Mouse (Mus musculus): ENCODE measurements at regions not wholly inside any gene's neighbourhood (a gene's known extent, or its start where the extent isn't known, plus 50 kb on each side); places are given as distances from the start of the nearest gene placed in this dataset.

DNA sequence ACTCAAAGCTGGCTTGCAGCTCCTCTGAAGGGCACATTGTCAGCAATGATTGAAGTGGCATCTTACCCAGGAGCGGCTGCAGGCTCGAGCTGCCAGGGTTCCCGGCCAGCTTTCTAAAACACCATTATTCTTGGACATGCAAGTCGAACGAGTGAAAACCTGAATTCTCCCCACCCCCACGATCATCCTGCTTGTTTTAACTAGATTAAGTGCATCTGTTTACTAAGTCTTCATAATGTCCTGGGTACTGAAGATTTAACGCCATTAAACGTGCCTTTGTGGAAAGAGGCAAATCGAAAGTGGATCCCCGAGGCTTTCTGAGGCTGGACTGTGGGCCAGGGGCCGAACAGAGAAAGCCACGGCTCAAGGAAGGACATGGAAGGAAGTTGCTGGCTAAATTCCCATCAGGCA, 67.4 kb upstream of the Ppara start:
- Histone ChIP-seq H3K36me3 (ENCODE audit: control insufficient read depth, insufficient read depth, low read length, poor library complexity, severe bottlenecking) (no peaks in the 10 kb centered on the region), H3K27me3 (ENCODE audit: control insufficient read depth, insufficient read depth, low read length, poor library complexity, severe bottlenecking) (peaks cover 2% of the 10 kb centered on the region)
- no peak for DNase-seq (ENCODE audit: low read depth, low spot score)

DNA sequence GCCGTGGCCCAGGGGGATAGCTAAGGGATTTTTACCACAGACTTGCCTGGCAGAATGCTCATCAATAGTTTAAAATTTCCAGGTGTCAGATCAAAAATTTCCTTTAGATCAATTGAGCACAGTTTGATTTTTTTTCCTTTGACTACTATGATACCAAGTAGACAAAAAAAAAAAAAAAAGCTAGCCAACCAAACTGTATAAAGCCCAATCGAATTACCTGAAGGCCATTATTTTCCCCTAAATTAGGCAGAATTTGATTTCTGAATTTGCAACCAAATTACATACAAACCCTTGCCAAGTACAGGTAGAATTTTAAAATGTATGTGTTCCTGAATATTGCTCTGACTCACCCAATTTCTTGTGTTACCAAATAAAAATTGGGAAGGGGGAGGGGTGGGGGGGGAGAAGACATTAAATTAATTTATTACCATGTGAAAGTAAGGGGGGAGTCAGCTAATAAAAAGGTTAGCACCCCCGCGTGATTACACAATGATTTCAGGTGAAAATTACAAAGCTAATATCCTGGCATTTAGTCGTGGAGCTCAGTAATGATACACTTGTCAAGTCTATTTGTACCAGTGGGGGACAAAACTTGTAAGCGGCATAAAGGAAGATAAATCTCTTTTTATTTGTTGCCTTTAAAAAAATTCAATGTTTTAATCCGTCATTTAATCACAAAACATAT, 66.7 kb upstream of the Ppara start:
- no peak for DNase-seq (ENCODE audit: low read depth, low spot score)
- H3K36me3 ChIP-seq (ENCODE audit: control insufficient read depth, insufficient read depth, low read length, poor library complexity, severe bottlenecking), result no peaks in the 10 kb centered on the region
- peaks cover 2% of the 10 kb centered on the region for H3K27me3 ChIP-seq (ENCODE audit: control insufficient read depth, insufficient read depth, low read length, poor library complexity, severe bottlenecking)

DNA sequence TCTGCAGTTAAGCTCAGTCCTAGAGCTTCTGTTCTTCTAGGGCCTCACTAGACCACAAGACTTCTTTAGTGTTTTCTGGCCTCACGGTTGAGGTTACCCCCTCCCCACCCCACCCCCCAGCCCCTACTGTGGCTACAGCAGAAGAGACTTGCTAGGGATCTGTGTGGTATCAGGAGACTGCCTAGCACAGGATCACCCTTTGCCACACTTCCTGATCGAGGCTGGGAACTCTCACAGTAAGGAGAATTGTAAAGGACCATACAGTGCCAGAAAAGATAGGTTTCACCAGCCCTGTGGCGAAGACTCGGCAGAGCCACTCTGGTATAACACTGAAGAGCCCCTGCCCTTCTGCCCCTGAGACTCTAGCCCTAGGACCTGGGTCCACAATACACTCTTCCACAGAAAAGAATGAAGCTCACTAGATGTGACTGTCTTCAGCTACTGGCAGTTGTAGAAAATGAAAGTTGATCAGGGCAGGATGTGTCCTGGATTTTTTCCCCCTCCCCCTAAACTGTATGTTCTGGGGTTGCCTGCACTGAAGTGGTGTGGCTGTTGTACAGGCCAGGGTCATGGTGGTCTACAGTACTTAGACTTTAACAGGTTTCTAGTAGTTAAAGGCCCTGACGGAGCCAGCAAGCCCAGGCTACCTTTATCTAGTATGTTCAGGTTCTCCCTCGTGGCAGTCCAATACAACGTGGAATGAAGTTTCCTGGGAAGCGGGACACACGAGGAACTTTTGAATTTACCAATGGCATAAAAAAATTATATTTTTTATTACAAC, 65.7 kb upstream of the Ppara start:
- no peak for DNase-seq (ENCODE audit: low read depth, low spot score)

DNA sequence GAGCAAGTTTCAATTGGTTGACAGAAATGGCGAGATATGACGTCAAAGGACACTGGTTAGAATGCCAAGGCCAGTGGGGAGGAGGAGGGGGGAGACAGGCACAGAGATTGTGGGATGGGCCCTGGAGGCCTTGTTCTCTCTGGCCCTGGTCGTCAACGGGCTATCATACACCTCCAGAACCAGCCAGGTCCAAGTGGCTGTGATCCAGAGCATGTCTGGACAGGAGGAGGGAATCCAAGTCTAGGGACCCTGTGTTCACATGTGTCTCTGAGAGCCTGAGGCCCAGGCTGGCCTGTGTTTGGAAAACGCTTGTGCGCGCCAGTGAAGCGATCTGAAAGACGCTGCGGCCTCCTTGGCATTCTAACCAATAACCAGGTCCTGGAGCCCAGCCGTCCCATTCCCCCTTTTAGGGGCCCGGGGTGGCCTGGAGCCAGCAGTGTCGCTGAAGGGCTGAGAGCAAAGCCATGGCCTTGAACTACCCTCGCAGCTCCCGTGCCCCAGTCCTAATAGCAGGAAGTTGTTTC, 65.1 kb upstream of the Ppara start:
- Histone ChIP-seq H3K36me3 (ENCODE audit: control insufficient read depth, insufficient read depth, low read length, poor library complexity, severe bottlenecking) (no peaks in the 10 kb centered on the region), H3K27me3 (ENCODE audit: control insufficient read depth, insufficient read depth, low read length, poor library complexity, severe bottlenecking) (peaks cover 2% of the 10 kb centered on the region)
- no peak for DNase-seq (ENCODE audit: low read depth, low spot score)

More for the DNA sequence above, 65.7 kb upstream of the Ppara start:
- Histone ChIP-seq H3K27me3 (ENCODE audit: control insufficient read depth, insufficient read depth, low read length, poor library complexity, severe bottlenecking) (peaks cover 2% of the 10 kb centered on the region), H3K36me3 (ENCODE audit: control insufficient read depth, insufficient read depth, low read length, poor library complexity, severe bottlenecking) (no peaks in the 10 kb centered on the region)

DNA sequence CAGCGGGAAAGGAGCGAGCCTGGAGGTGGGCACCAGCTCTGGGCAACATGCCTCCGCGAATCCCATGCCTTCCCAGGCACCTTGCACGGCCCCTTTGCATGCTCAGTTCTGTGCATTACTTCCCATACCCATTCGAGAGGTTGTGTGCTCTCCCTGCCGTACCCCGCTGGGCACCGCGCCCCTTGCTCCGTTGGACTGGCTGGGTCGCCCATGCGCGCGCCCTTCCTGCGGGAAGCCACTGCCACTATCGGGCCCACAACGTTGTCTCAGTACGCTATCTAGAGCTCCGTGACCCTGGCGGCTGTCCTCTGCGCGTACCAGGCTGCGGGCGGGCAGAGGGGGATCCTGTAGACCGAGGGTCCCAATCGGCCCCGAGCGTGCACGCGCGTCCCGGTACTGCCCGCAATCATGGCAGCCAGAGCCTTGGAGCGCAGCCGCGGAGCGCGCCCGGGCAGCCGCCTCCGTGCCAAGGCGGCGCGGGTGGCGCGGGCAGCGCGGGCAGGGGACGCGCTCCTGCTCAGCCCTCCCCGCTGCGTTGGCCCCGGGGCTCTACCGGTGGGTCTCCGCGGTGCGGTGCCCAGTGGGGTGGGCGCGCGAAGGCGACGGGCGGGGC, 64.5 kb upstream of the Ppara start:
- no peak for DNase-seq (ENCODE audit: low read depth, low spot score)
- Histone ChIP-seq H3K36me3 (ENCODE audit: control insufficient read depth, insufficient read depth, low read length, poor library complexity, severe bottlenecking) (no peaks in the 10 kb centered on the region), H3K27me3 (ENCODE audit: control insufficient read depth, insufficient read depth, low read length, poor library complexity, severe bottlenecking) (peaks cover 2% of the 10 kb centered on the region)

DNA sequence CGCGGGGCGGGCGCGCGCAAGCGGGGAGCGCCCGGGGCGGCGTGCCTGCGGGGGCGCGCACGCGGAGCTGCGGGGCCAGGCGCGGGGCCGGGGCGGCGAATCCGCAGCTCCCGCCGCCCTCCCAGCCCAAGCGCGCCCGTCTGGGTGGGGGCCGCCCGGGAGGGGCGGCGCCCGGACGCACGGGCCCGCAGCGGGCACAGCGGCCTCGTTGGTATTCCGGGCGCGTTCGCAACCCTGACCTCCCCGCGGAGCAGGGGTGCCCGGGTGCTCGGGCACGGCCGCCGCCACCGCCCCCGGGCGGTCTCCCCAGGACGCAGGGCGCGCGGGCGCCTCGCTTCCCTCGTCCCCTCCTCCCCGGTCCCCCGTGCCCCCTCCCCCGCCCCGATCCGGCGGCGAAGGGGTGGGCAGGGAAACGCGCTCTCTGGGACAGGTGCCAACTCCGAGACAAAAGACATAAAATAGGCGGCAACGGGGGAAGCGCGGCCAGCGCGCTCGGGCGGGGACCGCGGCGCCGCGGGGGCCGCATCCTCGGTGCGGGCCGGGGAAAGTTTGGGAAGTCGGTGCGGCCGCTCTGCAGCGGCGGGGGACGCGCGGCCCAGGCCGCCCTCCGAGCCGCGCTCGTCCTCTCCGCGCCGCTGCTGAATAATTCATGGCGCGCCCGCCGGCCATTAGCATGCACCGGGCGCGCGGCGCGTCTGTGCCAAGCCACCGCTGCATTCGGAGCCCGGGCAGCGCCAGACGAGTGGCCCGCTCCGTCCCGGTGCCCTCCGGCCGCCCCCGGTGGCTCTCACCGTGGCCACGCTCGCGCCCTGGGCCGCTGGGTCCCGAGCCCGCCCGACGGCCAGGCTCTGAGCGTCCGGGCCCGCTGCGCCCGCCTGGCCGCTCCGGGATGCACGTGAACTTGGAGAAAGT, 63.7 kb upstream of the Ppara start:
- peaks cover 2% of the 10 kb centered on the region for H3K27me3 ChIP-seq (ENCODE audit: control insufficient read depth, insufficient read depth, low read length, poor library complexity, severe bottlenecking)
- no peaks in the 10 kb centered on the region for H3K36me3 ChIP-seq (ENCODE audit: control insufficient read depth, insufficient read depth, low read length, poor library complexity, severe bottlenecking)
- DNase-seq (ENCODE audit: low read depth, low spot score), result no peak

DNA sequence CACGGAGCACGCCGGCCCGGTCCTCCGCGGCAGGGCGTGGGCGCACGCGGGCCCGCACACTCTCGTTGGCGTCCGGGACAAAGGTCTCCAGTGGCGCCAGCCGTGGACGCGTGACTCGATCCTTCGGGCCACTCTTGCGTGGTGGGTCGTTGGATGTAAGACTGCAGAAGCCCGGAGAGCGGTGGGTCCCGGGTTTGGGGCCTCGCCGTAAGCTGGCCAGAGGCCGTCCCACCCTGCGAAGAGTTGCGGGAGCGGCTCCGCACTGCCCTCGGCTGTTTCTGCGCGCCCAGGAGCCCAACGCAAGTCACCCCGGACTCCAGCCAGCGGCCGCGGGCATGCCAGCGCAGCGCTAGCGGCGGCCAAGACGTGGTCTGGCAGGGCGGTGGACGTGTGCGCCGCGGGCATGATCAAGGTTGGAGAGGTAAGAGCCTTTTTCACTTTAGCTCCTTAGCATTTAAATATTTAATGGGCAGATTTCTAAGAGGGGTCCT, 63.0 kb upstream of the Ppara start:
- no peak for DNase-seq (ENCODE audit: low read depth, low spot score)
- no peaks in the 10 kb centered on the region for H3K36me3 ChIP-seq (ENCODE audit: control insufficient read depth, insufficient read depth, low read length, poor library complexity, severe bottlenecking)

DNA sequence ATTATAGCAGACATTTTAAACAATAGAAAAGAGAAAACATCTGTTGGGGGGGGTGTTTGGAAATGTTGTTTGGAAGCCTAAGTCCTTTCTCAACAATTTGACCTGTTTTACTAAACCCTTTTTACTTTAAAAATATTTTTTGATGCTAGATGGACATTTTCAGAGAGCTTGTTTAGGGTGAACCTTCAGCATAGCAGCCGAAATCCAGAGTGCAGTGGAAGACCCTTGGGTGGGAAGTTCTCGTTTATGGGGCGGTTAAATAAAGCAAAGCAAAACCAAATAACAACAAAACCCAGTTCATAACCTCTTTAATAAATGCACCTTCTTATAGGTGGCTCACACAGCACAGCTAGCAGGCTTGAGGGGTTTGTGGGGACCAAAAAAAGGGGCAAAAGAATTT, 62.4 kb upstream of the Ppara start:
- H3K36me3 ChIP-seq (ENCODE audit: control insufficient read depth, insufficient read depth, low read length, poor library complexity, severe bottlenecking), result no peaks in the 10 kb centered on the region
- peaks cover 2% of the 10 kb centered on the region for H3K27me3 ChIP-seq (ENCODE audit: control insufficient read depth, insufficient read depth, low read length, poor library complexity, severe bottlenecking)
- no peak for DNase-seq (ENCODE audit: low read depth, low spot score)

More for the DNA sequence above, 63.0 kb upstream of the Ppara start:
- H3K27me3 ChIP-seq (ENCODE audit: control insufficient read depth, insufficient read depth, low read length, poor library complexity, severe bottlenecking), result peaks cover 2% of the 10 kb centered on the region

DNA sequence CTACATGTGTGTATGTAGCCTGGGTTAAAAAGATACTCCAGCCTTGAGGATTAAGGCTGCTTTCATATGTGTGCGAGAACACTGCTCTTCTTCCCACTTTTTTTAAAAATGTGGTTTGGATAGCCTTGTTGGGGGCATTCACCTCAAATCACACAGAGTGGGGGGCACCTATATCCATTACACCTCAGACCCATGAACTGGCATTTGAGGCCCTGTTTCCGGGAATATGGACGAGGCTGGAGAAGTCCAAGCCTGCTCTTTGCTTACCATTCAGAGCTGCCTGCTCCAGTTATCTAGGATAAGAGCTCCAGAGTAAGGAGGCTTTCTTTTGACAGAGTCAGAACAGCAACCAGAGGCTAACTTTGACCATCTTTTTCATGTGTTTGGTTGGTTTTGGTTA, 61.9 kb upstream of the Ppara start:
- Histone ChIP-seq H3K36me3 (ENCODE audit: control insufficient read depth, insufficient read depth, low read length, poor library complexity, severe bottlenecking) (no peaks in the 10 kb centered on the region), H3K27me3 (ENCODE audit: control insufficient read depth, insufficient read depth, low read length, poor library complexity, severe bottlenecking) (peaks cover 2% of the 10 kb centered on the region)
- no peak for DNase-seq (ENCODE audit: low read depth, low spot score)

DNA sequence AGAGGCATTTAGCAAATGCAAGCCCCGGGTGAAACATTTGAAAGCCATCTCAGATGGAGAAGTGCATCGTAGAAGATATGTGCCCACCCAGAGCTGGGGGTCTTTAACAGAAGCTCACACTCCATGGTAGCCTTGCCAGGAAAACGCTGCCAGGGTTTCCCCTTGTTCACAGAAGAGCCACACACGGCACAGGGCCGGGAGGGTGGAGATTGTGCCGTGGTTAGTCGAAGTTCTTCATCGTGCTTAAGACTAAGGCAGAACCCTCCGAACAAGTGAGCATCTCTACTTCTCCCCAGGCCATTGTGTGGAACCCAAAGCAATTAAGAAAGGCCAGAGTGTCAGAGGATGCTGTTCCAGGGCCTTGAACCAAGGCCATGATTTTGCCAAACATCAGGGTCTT, 61.3 kb upstream of the Ppara start:
- 0 out of 2 replicates have a peak, but pooled peaks cover 2% of the 10 kb centered on the region for H3K36me3 ChIP-seq (ENCODE audit: control insufficient read depth, insufficient read depth, low read length, poor library complexity, severe bottlenecking)
- H3K27me3 ChIP-seq (ENCODE audit: control insufficient read depth, insufficient read depth, low read length, poor library complexity, severe bottlenecking), result peaks cover 2% of the 10 kb centered on the region
- DNase-seq (ENCODE audit: low read depth, low spot score), result no peak

DNA sequence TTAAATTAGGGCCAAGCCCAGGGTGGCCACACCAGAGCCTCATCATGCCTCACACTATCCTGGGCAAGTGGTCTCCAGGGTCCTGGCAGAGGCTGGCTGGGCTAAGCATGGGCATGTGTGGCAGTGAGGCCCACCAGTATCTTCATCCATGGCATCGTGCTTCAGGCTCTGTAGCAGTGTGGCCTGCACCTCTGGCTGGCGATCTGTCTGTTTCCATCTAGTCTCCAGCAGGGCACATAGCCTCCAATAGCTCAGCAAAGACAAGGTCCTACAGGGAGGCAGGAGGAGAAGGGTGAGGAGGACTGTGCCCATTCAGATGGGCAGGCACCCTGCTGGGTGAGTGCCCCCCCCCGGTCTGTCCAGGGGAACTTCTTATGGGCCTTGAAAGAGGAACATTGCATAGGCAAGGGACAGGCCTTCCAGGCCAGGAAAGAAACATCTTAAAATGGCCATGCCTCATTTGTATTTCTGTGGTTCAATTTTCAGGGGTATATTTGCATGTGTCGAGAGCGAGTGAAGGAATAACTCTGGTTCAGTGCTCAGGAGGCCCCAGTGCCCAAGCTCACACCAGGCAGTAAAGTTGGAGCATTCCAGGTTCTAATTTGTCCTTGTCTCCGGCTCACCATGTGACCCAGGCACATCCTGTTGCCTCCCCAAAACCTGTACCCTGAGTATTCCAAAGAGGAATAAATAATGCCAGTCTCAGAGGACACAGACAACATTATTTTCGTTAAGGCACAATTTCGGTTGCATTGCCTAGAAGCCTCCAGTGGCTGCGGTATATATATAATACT, 60.4 kb upstream of the Ppara start:
- Histone ChIP-seq H3K27me3 (ENCODE audit: control insufficient read depth, insufficient read depth, low read length, poor library complexity, severe bottlenecking) (peaks cover 2% of the 10 kb centered on the region), H3K36me3 (ENCODE audit: control insufficient read depth, insufficient read depth, low read length, poor library complexity, severe bottlenecking) (0 out of 2 replicates have a peak, but pooled peaks cover 2% of the 10 kb centered on the region)
- DNase-seq (ENCODE audit: low read depth, low spot score), result no peak

DNA sequence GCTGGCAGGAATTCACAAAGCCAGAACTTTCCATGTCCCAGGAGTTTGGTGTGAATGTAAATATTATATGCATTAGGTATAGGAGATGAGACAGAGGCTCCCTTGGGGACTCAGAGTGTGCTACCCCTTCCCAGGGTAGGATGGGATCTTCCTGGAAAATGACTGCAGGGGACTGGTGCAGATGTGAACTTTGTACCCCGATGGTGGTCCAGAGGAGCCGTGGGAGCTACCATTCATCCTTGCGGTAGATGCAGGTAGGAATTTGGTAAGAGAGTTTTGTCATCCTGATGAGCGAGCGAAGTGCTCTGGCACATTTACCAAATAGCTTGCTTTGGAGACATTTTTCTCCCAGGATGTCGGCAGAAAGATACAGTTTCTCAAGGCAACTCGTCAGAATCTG, 59.7 kb upstream of the Ppara start:
- no peak for DNase-seq (ENCODE audit: low read depth, low spot score)
- peaks cover 2% of the 10 kb centered on the region for H3K27me3 ChIP-seq (ENCODE audit: control insufficient read depth, insufficient read depth, low read length, poor library complexity, severe bottlenecking)
- H3K36me3 ChIP-seq (ENCODE audit: control insufficient read depth, insufficient read depth, low read length, poor library complexity, severe bottlenecking), result 0 out of 2 replicates have a peak, but pooled peaks cover 2% of the 10 kb centered on the region

DNA sequence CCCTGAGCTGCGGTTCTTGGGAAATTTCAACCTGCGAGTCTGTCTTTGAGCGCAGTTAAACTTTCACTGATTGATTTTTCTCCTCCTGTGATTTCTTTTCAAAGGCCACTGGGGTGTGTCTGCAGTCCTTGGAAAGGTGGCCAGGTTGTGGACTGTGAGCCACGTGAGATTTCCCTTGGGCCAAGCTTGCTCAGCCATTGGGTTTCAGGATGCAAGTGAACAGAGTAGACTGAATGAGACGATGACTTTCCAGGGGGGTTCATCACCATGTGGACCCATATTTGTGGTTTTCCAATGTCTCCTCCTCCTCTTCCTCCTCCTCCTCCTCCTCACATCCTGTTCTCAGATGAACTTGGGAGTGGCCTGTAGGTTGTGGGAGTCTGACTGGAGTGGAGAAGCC, 59.0 kb upstream of the Ppara start:
- peaks cover 2% of the 10 kb centered on the region for H3K27me3 ChIP-seq (ENCODE audit: control insufficient read depth, insufficient read depth, low read length, poor library complexity, severe bottlenecking)
- 0 out of 2 replicates have a peak, but pooled peaks cover 2% of the 10 kb centered on the region for H3K36me3 ChIP-seq (ENCODE audit: control insufficient read depth, insufficient read depth, low read length, poor library complexity, severe bottlenecking)
- DNase-seq (ENCODE audit: low read depth, low spot score), result no peak

All from splenic B cell, adult 2 months (primary cell).